Mouse (Mus musculus) kidney, postnatal 0 days (tissue): ENCODE data around the gene Calcoco1. TPM values are rescaled to one million over a fixed set of nuclear protein-coding genes. Genes with fewer than 3 reads are reported as not detected.

Experiments used
- ATAC-seq: fragments of 200-750 bp; cut with Nextera tagmentation; replicated peaks from 2 replicates; pipeline ENCODE4 v1.8.0; 2017; ENCODE audit warnings: low read depth, moderate number of reproducible peaks, moderate TSS enrichment, moderate library complexity; ENCODE audit not compliant: low FRiP score
- DNase-seq: peaks from one replicate; pipeline ENCODE4 v3.0.0-alpha.2; 2016; ENCODE audit warnings: low spot score
- H3K27ac ChIP-seq: fragments of 300-500 bp; sonication (generic); 2 replicates; pipeline ENCODE4 v1.5.1; 2014; ENCODE audit warnings: mild to moderate bottlenecking
- H3K27me3 ChIP-seq: fragments of 300-500 bp; sonication (generic); 2 replicates; pipeline ENCODE4 v1.6.1; 2014; ENCODE audit warnings: low read length, mixed read lengths; ENCODE audit not compliant: insufficient read depth
- H3K36me3 ChIP-seq: fragments of 300-500 bp; sonication (generic); 2 replicates; pipeline ENCODE4 v1.6.1; 2014; ENCODE audit warnings: low read length, mixed read lengths; ENCODE audit not compliant: insufficient read depth
- H3K4me1 ChIP-seq: fragments of 300-500 bp; sonication (generic); replicated peaks from 2 replicates; pipeline ENCODE4 v1.6.1; 2014; ENCODE audit warnings: antibody characterized with exemption, low read length, mixed read lengths; ENCODE audit not compliant: insufficient read depth
- H3K4me2 ChIP-seq: fragments of 300-500 bp; sonication (generic); 2 replicates; pipeline ENCODE4 v1.6.1; 2014; ENCODE audit warnings: mild to moderate bottlenecking, low read length, moderate library complexity, mixed read lengths
- H3K4me3 ChIP-seq: fragments of 300-500 bp; sonication (generic); replicated peaks from 2 replicates; pipeline ENCODE4 v1.5.1; 2014; ENCODE audit warnings: low read depth, low read length
- H3K9ac ChIP-seq: fragments of 300-500 bp; sonication (generic); 2 replicates; pipeline ENCODE4 v1.6.1; 2014; ENCODE audit warnings: low read depth, low read length
- H3K9me3 ChIP-seq: fragments of 300-500 bp; sonication (generic); replicated peaks from 2 replicates; pipeline ENCODE4 v1.6.1; 2016; ENCODE audit warnings: low read length, inconsistent platforms, mixed read lengths
- CTCF ChIP-seq: IDR thresholded peaks from 2 replicates; pipeline ENCODE4 v1.5.1; 2016; ENCODE audit warnings: antibody characterized with exemption, low read depth, mild to moderate bottlenecking, moderate library complexity
- WGBS: fragments of 180-500 bp; shearing (Covaris S2); extraction: QIAGEN DNeasy Blood & Tissue Kit; methylation state at CpG from one replicate; pipeline ENCODE4 v1.1.7; 2014; 5-methylcytosine and 5-hydroxymethylcytosine counted together
- polyA plus RNA-seq: library from polyadenylated mRNA; unstranded; fragments of >200 nt; fragmentation: Nextera tagmentation; extraction: Ambion mirVana; gene quantifications from 2 replicates; pipeline ENCODE4 v1.2.1, GENCODE M21; 2015

Gene Calcoco1
- polyA plus RNA-seq, 1 experiment from 2014 or later: 57.5 TPM

DNA sequence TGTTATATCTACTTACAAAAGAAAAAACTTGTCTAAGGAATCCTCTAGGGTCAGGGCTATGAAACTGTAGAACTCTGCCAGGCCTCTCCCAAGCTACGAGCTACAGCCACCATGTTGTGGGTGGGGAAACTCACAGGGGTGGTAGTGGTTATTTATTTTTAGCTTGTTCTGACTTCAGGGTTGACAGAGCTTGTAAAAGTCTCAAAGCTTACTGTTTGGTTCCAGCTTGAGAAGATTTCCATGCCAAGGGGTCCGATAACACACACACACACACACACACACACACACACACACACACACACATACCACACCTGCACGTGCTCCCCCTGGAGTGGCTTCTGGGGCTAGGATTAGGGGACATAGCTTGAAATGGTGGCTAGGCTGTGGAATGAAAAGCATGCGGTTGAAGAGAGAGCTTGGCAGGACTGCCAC is 538 bp upstream of the Calcoco1 start:
- Histone ChIP-seq H3K36me3 (0 out of 2 replicates have a peak, but pooled peaks cover 12% of the 10 kb centered on the region), H3K27me3 (no peaks in the 10 kb centered on the region), H3K9me3 (no peaks in the 10 kb centered on the region), H3K27ac (no peak overlapping the region), H3K4me2 (peak overlapping the region; percentile 44), H3K4me1 (0 out of 2 replicates have a peak, but pooled peaks cover 5% of the 10 kb centered on the region), H3K9ac (no peak overlapping the region), H3K4me3 (peak overlapping the region; percentile 80)
- DNase-seq: no peak
- TF ChIP-seq CTCF: no peak
- peak; percentile 37; the same call in 1 of the 2 replicates for ATAC-seq
- WGBS: 35% methylated on average over 4 of the region's 4 CpGs

- 11% methylated on average over 14 of the region's 14 CpGs for WGBS
- Histone ChIP-seq H3K27me3 (no peaks in the 10 kb centered on the region), H3K27ac (peak overlapping the region; percentile 5; the same call in 1 of the 2 replicates)
These were observed 721 bp downstream of the Calcoco1 start for GRCm38 (mm10) chr15:102721016-102721898.

GRCm38 (mm10) chr15:102716132-102716531 is 5.8 kb downstream of the Calcoco1 start:
- no peak overlapping the region for H3K27ac ChIP-seq
- DNase-seq (peak; percentile 57), ATAC-seq (0 out of 2 replicates have a peak, but pooled peaks have one; percentile 61)
- peaks cover 53% of the 10 kb centered on the region for H3K36me3 ChIP-seq
- WGBS: 46% methylated on average over 12 of the region's 12 CpGs
- H3K9ac ChIP-seq: no peak overlapping the region
- H3K27me3 ChIP-seq: no peaks in the 10 kb centered on the region
- H3K9me3 ChIP-seq: no peaks in the 10 kb centered on the region
- no peak for TF ChIP-seq CTCF
- 0 out of 2 replicates have a peak, but pooled peaks cover 2% of the 10 kb centered on the region for H3K4me1 ChIP-seq
- no peak overlapping the region for H3K4me3 ChIP-seq
- H3K4me2 ChIP-seq: no peak overlapping the region

More at GRCm38 (mm10) chr15:102721016-102721898, 721 bp downstream of the Calcoco1 start:
- Histone ChIP-seq H3K36me3 (peaks cover 16% of the 10 kb centered on the region; the same call in 1 of the 2 replicates), H3K4me3 (peak overlapping the region; percentile 80), H3K9ac (peak overlapping the region; percentile 64), H3K9me3 (no peaks in the 10 kb centered on the region), H3K4me2 (peak overlapping the region; percentile 80), H3K4me1 (0 out of 2 replicates have a peak, but pooled peaks cover 5% of the 10 kb centered on the region)
- DNase-seq (no peak), ATAC-seq (no peak)
- no peak for TF ChIP-seq CTCF

GRCm38 (mm10) chr15:102707736-102708269 is 14.2 kb downstream of the Calcoco1 start:
- no peak for TF ChIP-seq CTCF
- Histone ChIP-seq H3K27ac (no peak overlapping the region), H3K27me3 (no peaks in the 10 kb centered on the region), H3K4me1 (no peaks in the 10 kb centered on the region), H3K9ac (no peak overlapping the region), H3K4me3 (no peak overlapping the region), H3K36me3 (peaks cover 47% of the 10 kb centered on the region), H3K4me2 (no peak overlapping the region), H3K9me3 (no peaks in the 10 kb centered on the region)
- ATAC-seq (no peak), DNase-seq (no peak)
- 49% methylated on average over 6 of the region's 6 CpGs for WGBS

DNA sequence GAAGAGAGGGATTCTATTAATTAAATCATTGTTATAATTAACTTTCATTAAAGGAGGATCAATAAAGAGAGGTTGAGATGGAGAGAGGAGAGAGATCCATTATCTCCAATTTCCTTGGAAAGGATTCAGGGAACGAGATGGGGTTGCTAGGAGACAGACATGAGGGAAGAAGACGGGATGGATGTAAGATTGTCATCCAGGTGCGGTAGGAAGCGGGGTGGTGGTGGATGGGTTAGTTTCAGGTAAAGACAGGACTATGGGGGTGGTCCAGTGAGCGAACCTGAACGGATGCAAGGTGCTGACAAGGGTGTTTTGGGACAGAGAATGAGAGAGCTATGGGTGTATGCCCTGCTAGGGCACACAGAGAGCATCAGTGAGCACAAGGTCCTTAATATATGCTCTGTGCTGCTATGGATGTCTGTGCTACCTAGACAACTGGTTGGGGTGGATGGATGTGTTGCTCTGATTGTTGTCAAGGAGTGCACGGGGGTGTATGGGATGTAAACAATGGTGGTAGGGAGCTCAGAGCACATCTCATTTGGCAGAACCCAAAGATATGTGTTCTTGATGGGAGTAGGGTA is 16.0 kb downstream of the Calcoco1 start:
- no peaks in the 10 kb centered on the region for H3K9me3 ChIP-seq
- 78% methylated on average over 7 of the region's 7 CpGs for WGBS
- DNase-seq (no peak), ATAC-seq (no peak)
- no peaks in the 10 kb centered on the region for H3K4me1 ChIP-seq
- H3K27me3 ChIP-seq: no peaks in the 10 kb centered on the region
- no peak overlapping the region for H3K4me2 ChIP-seq
- H3K9ac ChIP-seq: no peak overlapping the region
- H3K27ac ChIP-seq: no peak overlapping the region
- peaks cover 35% of the 10 kb centered on the region for H3K36me3 ChIP-seq
- no peak overlapping the region for H3K4me3 ChIP-seq
- TF ChIP-seq CTCF: no peak

- Histone ChIP-seq H3K9me3 (no peaks in the 10 kb centered on the region), H3K9ac (no peak overlapping the region), H3K4me2 (no peak overlapping the region), H3K27ac (no peak overlapping the region), H3K4me3 (no peak overlapping the region), H3K36me3 (peaks cover 28% of the 10 kb centered on the region), H3K27me3 (no peaks in the 10 kb centered on the region), H3K4me1 (no peaks in the 10 kb centered on the region)
- 10% methylated on average over 9 of the region's 9 CpGs for WGBS
- DNase-seq: peak; percentile 21
- ATAC-seq: 0 out of 2 replicates have a peak, but pooled peaks have one; percentile 14
- TF ChIP-seq CTCF: no peak
These were observed 16.6 kb downstream of the Calcoco1 start for GRCm38 (mm10) chr15:102705226-102705894.
